Mouse (Mus musculus): Measurements from ENCODE around the gene Adamts14. TPM values are rescaled to one million over a fixed set of nuclear protein-coding genes. Genes with fewer than 3 reads are reported as not detected.

Gene Adamts14
- polyA plus RNA-seq, 1 experiment from 2014 or later = 1.4 TPM

DNA sequence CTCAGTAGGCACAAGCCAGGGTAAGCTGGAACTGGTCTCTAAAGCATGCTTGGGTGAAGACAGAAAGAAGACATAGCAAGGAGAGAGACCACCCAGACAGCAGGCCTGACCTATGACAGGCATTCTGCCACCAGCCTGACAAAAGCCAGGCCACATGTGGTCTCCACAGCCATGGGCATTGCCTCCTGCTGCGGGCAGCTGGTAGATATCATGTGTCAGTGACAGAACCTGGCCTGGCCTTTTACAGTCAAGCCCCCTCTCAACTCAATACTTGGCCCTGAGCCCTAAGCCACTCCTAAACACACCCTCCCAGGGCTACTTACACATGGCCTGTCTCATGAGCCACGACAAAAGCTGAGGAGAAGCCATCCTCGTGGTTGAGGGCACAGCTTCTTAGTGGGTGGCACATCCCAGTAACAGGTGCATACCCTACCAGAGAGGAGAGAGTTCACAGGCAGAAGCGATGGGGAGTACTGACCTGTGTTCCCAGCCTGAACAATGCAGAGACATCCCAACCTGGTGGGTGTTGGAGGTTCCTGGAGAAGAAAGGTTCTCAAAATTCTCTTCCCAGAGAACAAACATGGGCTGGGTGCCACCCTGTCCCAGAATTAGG, 46.3 kb downstream of the Adamts14 start:
- 30% methylated on average over 4 of the region's 4 CpGs for WGBS
- Histone ChIP-seq H3K27ac (peak overlapping the region; percentile 47; the same call in 1 of the 2 replicates), H3K27me3 (no peaks in the 10 kb centered on the region), H3K4me2 (no peak overlapping the region), H3K4me1 (replicated peaks) (peaks cover 12% of the 10 kb centered on the region), H3K36me3 (no peaks in the 10 kb centered on the region), H3K4me3 (no peak overlapping the region), H3K9ac (no peak overlapping the region), H3K9me3 (replicated peaks) (no peaks in the 10 kb centered on the region)
- ATAC-seq (replicated peaks; ENCODE audit: insufficient number of reproducible peaks, insufficient read depth, low FRiP score, low read depth) = peak; percentile 85

DNA sequence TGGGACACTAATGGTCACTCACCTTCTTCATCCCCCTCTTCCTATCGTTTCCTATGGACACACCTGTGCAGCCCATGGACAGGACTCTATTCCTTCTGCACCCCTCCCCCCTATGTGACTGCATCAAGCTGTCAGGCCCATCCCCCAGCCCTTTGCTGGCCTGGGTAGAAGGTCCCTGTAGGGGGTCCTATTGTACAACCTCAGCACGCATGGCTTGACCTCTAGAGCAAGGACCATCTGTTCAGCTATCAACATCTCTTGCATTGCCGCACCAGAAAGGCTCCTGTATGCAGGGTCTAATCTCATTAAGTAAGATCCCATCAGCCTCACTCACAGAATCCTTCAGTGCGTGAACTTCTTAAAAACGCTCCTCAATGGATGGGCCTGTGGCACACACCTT, 47.5 kb downstream of the Adamts14 start:
- WGBS = 86% methylated on average over 5 of the region's 5 CpGs
- Histone ChIP-seq H3K9me3 (replicated peaks) (no peaks in the 10 kb centered on the region), H3K4me1 (replicated peaks) (peaks cover 12% of the 10 kb centered on the region), H3K27ac (no peak overlapping the region), H3K36me3 (no peaks in the 10 kb centered on the region), H3K27me3 (no peaks in the 10 kb centered on the region), H3K4me3 (no peak overlapping the region), H3K4me2 (no peak overlapping the region), H3K9ac (no peak overlapping the region)
- ATAC-seq (replicated peaks; ENCODE audit: insufficient number of reproducible peaks, insufficient read depth, low FRiP score, low read depth) = no peak

DNA sequence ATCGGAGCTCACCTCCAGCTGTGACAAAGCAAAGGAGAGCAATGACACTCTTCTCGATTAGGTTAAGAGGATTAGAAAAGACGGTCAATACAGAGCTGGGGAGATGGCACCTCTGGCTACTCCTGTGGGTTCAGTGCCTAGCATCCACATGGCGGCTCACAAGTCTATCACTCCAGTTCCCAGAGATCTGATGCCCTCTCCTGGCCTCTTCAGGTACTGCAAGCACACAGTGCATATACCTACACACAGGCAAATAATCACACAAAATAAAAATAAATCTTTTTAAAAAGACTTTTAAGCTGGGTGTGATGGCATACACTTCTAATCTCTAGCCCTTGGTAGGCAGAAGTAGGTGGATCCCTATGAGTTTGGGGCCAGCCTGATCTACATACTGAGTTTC, 53.9 kb downstream of the Adamts14 start:
- Histone ChIP-seq H3K36me3 (no peaks in the 10 kb centered on the region), H3K9ac (no peak overlapping the region), H3K27ac (no peak overlapping the region), H3K4me2 (no peak overlapping the region), H3K4me3 (no peak overlapping the region), H3K27me3 (no peaks in the 10 kb centered on the region), H3K4me1 (replicated peaks) (no peaks in the 10 kb centered on the region), H3K9me3 (replicated peaks) (0 out of 2 replicates have a peak, but pooled peaks cover 3% of the 10 kb centered on the region)
- WGBS = 91% methylated on average over 4 of the region's 4 CpGs
- no peak for ATAC-seq (replicated peaks; ENCODE audit: insufficient number of reproducible peaks, insufficient read depth, low FRiP score, low read depth)

DNA sequence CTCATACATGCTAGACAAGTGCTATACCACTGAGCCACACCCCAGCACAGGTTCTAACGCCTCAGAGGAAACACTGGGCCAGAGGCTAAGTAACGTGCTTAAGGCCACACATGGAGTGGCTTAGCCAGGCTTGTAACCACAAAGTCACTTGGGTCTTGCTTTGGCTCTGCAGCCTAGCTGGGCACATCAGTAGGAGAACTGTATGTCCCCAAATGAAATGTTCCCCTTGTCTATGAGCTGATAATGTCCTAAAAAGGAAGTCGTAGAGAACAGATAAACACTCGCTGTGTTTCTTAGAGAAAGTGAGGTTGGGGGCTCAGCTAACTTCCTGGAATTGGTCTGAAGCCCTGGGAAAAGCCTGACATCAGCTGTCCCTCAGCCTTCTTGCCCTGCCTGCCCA, 57.1 kb downstream of the Adamts14 start:
- H3K36me3 ChIP-seq = no peaks in the 10 kb centered on the region
- ATAC-seq (replicated peaks; ENCODE audit: insufficient number of reproducible peaks, insufficient read depth, low FRiP score, low read depth) = no peak
- H3K9ac ChIP-seq = no peak overlapping the region
- WGBS = 65% methylated on average over 4 of the region's 4 CpGs
- H3K27ac ChIP-seq = no peak overlapping the region
- H3K4me3 ChIP-seq = no peak overlapping the region
- H3K4me1 ChIP-seq (replicated peaks) = no peaks in the 10 kb centered on the region
- peaks cover 13% of the 10 kb centered on the region for H3K27me3 ChIP-seq
- H3K9me3 ChIP-seq (replicated peaks) = 0 out of 2 replicates have a peak, but pooled peaks cover 3% of the 10 kb centered on the region
- no peak overlapping the region for H3K4me2 ChIP-seq

DNA sequence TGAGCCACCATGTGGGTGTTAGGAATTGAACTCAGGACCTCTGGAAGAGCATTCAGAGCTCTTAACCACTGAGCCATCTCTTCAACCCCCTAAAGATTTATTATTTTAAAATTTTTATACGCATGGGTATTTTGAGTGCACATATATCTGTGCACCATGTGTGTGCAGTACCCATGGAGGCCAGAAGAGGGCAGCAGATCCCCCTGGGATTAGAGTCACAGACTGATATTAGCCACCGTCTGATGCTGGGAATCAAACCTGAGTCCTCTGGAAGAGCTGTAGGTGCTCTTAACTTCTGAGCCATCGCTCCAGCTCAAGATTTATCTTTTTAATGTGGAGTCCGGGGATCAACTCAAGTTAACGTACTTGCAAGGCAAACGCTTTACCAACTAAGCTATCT, 57.6 kb downstream of the Adamts14 start:
- H3K9me3 ChIP-seq (replicated peaks) = 0 out of 2 replicates have a peak, but pooled peaks cover 3% of the 10 kb centered on the region
- WGBS = 96% methylated on average over 6 of the region's 6 CpGs
- no peaks in the 10 kb centered on the region for H3K4me1 ChIP-seq (replicated peaks)
- H3K27ac ChIP-seq = no peak overlapping the region
- H3K4me2 ChIP-seq = no peak overlapping the region
- peaks cover 13% of the 10 kb centered on the region for H3K27me3 ChIP-seq
- H3K4me3 ChIP-seq = no peak overlapping the region
- H3K36me3 ChIP-seq = no peaks in the 10 kb centered on the region
- no peak for ATAC-seq (replicated peaks; ENCODE audit: insufficient number of reproducible peaks, insufficient read depth, low FRiP score, low read depth)
- no peak overlapping the region for H3K9ac ChIP-seq

DNA sequence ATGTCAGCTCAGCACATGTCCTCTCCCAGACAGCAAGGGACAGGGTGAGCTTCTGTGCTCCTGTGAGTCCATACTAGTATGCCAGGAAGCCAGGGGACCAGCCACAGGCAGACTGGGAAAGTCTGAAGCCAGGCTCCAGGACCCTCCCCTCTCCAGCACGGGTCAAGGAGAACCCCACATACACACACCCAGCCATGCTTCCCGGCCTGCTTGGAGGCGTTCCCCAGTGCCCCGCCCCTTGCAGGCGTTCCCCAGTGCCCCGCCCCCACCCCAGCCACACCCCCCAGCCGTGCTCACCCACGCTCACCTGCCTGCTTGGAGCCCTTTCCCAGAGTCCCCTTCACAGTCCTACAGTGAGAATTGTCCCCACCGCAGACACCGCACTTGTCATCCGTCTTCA, 60.4 kb downstream of the Adamts14 start:
- Histone ChIP-seq H3K27ac (no peak overlapping the region), H3K36me3 (no peaks in the 10 kb centered on the region), H3K27me3 (peaks cover 13% of the 10 kb centered on the region), H3K9ac (no peak overlapping the region), H3K4me1 (replicated peaks) (peaks cover 6% of the 10 kb centered on the region; the same call in 1 of the 2 replicates), H3K4me2 (no peak overlapping the region), H3K9me3 (replicated peaks) (no peaks in the 10 kb centered on the region), H3K4me3 (no peak overlapping the region)
- 11% methylated on average over 9 of the region's 11 CpGs for WGBS
- ATAC-seq (replicated peaks; ENCODE audit: insufficient number of reproducible peaks, insufficient read depth, low FRiP score, low read depth) = 0 out of 2 replicates have a peak, but pooled peaks have one; percentile 27

DNA sequence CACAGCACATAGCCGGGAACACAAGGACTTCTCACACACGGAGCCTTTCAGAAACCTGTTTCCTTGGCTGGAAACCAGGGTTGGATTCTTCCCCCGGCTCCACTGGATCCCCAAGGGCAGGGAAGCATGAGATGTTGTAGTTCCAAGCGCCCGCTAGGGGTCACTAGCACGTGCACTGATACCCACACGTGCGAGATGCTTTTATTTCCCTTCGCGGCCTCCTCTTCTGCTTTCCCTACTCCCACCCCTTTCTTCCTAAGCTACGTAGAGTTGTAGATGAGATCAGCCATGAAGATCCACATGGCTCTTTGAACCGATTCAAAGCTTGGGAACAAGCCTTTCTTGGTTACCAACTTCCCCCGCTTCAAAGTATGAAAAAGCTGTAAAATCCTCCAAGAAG, 61.5 kb downstream of the Adamts14 start:
- Histone ChIP-seq H3K4me2 (no peak overlapping the region), H3K4me3 (no peak overlapping the region), H3K27me3 (peaks cover 13% of the 10 kb centered on the region), H3K27ac (no peak overlapping the region), H3K9ac (no peak overlapping the region), H3K36me3 (no peaks in the 10 kb centered on the region), H3K9me3 (replicated peaks) (no peaks in the 10 kb centered on the region), H3K4me1 (replicated peaks) (peaks cover 6% of the 10 kb centered on the region; the same call in 1 of the 2 replicates)
- no peak for ATAC-seq (replicated peaks; ENCODE audit: insufficient number of reproducible peaks, insufficient read depth, low FRiP score, low read depth)
- WGBS = 10% methylated on average over 13 of the region's 13 CpGs

DNA sequence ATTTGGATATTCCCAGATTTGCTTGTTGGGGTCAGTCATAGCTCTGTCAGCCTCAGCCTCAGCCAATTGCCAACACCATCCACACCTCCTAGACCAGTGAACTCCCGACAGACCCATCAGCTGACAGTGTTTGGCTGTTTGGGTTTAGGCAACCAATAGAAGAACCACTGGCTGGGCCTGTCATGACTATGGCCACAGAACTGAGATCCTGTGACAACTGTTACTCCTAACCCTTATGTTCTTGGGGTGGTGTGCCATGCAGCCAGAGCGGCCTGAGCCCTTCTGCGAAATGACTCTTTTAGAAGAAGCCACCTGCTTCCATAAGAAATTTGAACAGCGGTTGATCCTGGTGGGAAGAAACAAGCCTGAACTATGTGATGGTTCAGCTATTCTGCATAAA, 62.1 kb downstream of the Adamts14 start:
- H3K4me3 ChIP-seq = no peak overlapping the region
- WGBS = 76% methylated on average over 4 of the region's 4 CpGs
- no peak for ATAC-seq (replicated peaks; ENCODE audit: insufficient number of reproducible peaks, insufficient read depth, low FRiP score, low read depth)

DNA sequence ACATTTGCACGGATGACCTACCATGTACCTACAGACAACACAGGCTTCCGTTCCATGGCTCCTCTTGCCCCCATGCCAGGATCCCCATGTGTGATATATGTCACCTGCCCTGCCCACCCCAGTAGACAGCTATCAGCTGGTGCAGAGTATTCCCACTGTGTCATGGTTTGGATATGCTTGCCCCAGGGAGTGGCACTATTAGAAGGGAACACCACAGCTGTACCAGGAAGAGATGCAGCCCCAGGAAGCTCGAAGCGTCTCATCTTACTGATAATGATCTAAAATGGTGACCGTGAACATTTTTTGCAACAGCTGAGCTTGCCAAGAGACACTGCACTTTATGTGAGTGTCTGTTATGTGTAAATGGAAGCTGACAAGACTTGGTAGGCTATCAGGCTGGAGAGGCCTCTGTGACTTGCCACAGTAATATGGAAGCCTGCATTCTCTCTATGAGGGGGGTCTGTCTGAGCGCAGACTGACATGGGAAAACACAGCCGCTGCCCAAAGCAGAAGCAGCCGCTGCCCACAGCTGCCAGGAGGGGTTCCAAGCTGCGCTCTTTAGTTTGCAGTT, 65.0 kb downstream of the Adamts14 start:
- Histone ChIP-seq H3K4me1 (replicated peaks) (peaks cover 6% of the 10 kb centered on the region; the same call in 1 of the 2 replicates), H3K9me3 (replicated peaks) (no peaks in the 10 kb centered on the region), H3K36me3 (no peaks in the 10 kb centered on the region), H3K27ac (no peak overlapping the region), H3K27me3 (peaks cover 6% of the 10 kb centered on the region), H3K9ac (no peak overlapping the region), H3K4me3 (no peak overlapping the region), H3K4me2 (no peak overlapping the region)
- no peak for ATAC-seq (replicated peaks; ENCODE audit: insufficient number of reproducible peaks, insufficient read depth, low FRiP score, low read depth)
- WGBS = 65% methylated on average over 9 of the region's 9 CpGs

More for the DNA sequence above, 62.1 kb downstream of the Adamts14 start:
- H3K4me1 ChIP-seq (replicated peaks) = peaks cover 6% of the 10 kb centered on the region; the same call in 1 of the 2 replicates
- no peak overlapping the region for H3K27ac ChIP-seq
- no peaks in the 10 kb centered on the region for H3K9me3 ChIP-seq (replicated peaks)
- no peak overlapping the region for H3K9ac ChIP-seq
- H3K36me3 ChIP-seq = no peaks in the 10 kb centered on the region
- H3K4me2 ChIP-seq = no peak overlapping the region
- H3K27me3 ChIP-seq = peaks cover 13% of the 10 kb centered on the region

DNA sequence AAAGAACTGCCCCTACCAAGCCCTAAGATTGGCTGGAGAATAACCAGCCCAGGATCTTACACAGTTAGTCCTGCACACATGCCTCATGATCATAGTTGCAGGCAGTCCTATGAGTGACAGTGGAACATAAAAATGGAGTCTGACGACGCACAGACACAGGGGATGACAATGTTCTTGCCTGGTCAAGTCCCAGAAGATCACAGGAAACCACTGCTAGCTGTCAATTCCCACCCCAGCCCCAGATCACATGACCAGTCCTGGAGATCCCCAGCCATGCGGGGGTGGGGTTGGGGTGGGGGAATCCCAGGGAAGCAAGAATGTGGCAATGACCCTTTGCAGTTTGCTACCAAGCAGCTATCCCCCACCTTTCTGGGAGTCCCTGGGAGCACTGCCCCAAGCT, 69.3 kb downstream of the Adamts14 start:
- 35% methylated on average over 3 of the region's 3 CpGs for WGBS
- no peak overlapping the region for H3K9ac ChIP-seq
- no peak overlapping the region for H3K4me3 ChIP-seq
- peaks cover 8% of the 10 kb centered on the region; the same call in 1 of the 2 replicates for H3K4me1 ChIP-seq (replicated peaks)
- H3K36me3 ChIP-seq = no peaks in the 10 kb centered on the region
- no peak overlapping the region for H3K27ac ChIP-seq
- H3K27me3 ChIP-seq = no peaks in the 10 kb centered on the region
- ATAC-seq (replicated peaks; ENCODE audit: insufficient number of reproducible peaks, insufficient read depth, low FRiP score, low read depth) = no peak
- H3K9me3 ChIP-seq (replicated peaks) = no peaks in the 10 kb centered on the region
- no peak overlapping the region for H3K4me2 ChIP-seq

DNA sequence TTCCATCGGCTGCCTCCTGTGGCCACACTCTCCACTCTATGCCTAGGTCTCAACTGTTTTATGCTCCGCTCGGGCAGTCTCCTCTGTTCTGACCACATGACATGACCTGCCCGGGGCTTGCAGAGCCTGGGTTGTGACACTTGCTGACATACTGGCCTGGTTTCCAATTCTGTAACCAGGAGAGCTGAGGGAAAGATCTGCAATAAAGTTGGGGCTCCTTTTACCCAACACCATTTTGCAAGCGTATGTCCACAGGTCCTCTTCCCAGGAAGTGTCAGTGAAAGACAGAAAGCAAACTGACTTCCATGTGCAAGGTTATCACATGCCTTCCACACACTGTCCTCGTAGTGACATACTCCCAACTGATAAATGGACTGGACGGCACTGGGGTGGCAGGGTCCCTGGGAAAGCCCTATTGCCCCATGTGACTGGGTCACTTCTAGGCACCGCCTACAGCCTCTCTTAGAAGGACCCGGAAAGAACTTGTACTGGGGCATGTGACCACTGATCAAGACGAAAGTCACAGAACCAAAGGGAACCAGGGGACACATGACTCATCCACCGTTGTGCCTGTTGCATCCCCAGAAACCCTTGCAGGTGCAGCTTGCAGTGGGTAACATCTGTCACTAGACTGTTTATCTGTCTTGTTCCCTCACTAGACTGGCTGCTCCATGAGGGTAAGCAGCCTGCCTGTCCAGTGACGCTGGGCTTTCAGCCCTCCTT, 71.5 kb downstream of the Adamts14 start:
- no peaks in the 10 kb centered on the region for H3K36me3 ChIP-seq
- H3K4me1 ChIP-seq (replicated peaks) = 0 out of 2 replicates have a peak, but pooled peaks cover 3% of the 10 kb centered on the region
- H3K27ac ChIP-seq = no peak overlapping the region
- no peaks in the 10 kb centered on the region for H3K9me3 ChIP-seq (replicated peaks)
- H3K9ac ChIP-seq = no peak overlapping the region
- H3K4me3 ChIP-seq = no peak overlapping the region
- no peaks in the 10 kb centered on the region; the same call in 1 of the 2 replicates for H3K27me3 ChIP-seq
- 63% methylated on average over 12 of the region's 12 CpGs for WGBS
- H3K4me2 ChIP-seq = no peak overlapping the region
- no peak for ATAC-seq (replicated peaks; ENCODE audit: insufficient number of reproducible peaks, insufficient read depth, low FRiP score, low read depth)
